Mouse (Mus musculus): ENCODE data around the gene Rnf186.

Gene Rnf186

GRCm38 (mm10) chr4:139014793-139015192, 47.9 kb downstream of the Rnf186 start:
- peak; percentile 45 for DNase-seq
